ENCODE assay signal across 7 mouse cellular contexts in the genomic region with DNA sequence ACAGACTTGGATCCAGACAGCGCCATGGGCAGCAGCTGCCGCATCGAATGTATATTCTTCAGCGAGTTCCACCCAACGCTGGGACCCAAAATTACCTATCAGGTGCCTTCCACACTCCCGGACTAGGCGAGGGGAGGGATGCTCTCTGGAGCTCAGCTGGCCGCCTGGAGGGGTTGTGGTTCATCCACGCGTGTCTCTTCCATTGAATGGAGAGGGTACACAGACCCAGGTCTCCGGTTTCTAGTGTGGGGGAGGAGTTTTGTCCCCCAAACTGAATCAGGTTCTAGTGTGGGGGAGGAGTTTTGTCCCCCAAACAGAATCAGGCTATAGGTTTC. TPM values are rescaled to one million over a fixed set of nuclear protein-coding genes. Genes with fewer than 3 reads are reported as not detected.
DNase-seq lines count a peak whose midpoint lies in the region; ATAC-seq lines count a peak whose summit lies in the region.

No protein-coding gene starts in this region.

- H3K27ac ChIP-seq in lung, embryonic 15.5 days = no peak overlapping the region; the same call in 1 of the 2 replicates
- peak overlapping the region; percentile 63 for H3K27ac ChIP-seq in limb, embryonic 15.5 days
- H3K27ac ChIP-seq in stomach, embryonic 14.5 days (ENCODE audit: low read length) = peak overlapping the region; percentile 21; the same call in 1 of the 2 replicates

- peak overlapping the region; percentile 84 for H3K4me2 ChIP-seq in lung, embryonic 15.5 days
- H3K4me2 ChIP-seq in limb, embryonic 15.5 days = peak overlapping the region; percentile 93
- peak overlapping the region; percentile 64 for H3K4me2 ChIP-seq in stomach, embryonic 14.5 days (replicated peaks; ENCODE audit: low read depth, low read length)

- peaks cover 35% of the 10 kb centered on the region for H3K36me3 ChIP-seq in lung, embryonic 15.5 days
- peaks cover 47% of the 10 kb centered on the region for H3K36me3 ChIP-seq in erythroblast, embryonic 14.5 days (ENCODE audit: control insufficient read depth)
- peaks cover 52% of the 10 kb centered on the region for H3K36me3 ChIP-seq in limb, embryonic 15.5 days
- peaks cover 41% of the 10 kb centered on the region for H3K36me3 ChIP-seq in stomach, embryonic 14.5 days (ENCODE audit: control insufficient read depth, insufficient read depth, low read length)

- H3K27me3 ChIP-seq in lung, embryonic 15.5 days = no peaks in the 10 kb centered on the region
- no peaks in the 10 kb centered on the region for H3K27me3 ChIP-seq in erythroblast, embryonic 14.5 days (ENCODE audit: control insufficient read depth)
- no peaks in the 10 kb centered on the region for H3K27me3 ChIP-seq in limb, embryonic 15.5 days
- H3K27me3 ChIP-seq in stomach, embryonic 14.5 days (ENCODE audit: control insufficient read depth, insufficient read depth, low read length) = no peaks in the 10 kb centered on the region

- peak overlapping the region; percentile 83 for H3K4me3 ChIP-seq in lung, embryonic 15.5 days
- H3K4me3 ChIP-seq in erythroblast, embryonic 14.5 days (replicated peaks) = peak overlapping the region; percentile 84
- H3K4me3 ChIP-seq in limb, embryonic 15.5 days = peak overlapping the region; percentile 76
- peak overlapping the region; percentile 54 for H3K4me3 ChIP-seq in stomach, embryonic 14.5 days (ENCODE audit: low read depth, low read length)

- DNase-seq in lung, postnatal 36 days = no peak
- no peak for DNase-seq in retina, postnatal 1 day
- DNase-seq in layer of hippocampus, adult 11-12 months (ENCODE audit: low spot score) = no peak

- WGBS in lung, embryonic 15.5 days = 1% methylated on average over 11 of the region's 11 CpGs
- 1% methylated on average over 11 of the region's 11 CpGs for WGBS in limb, embryonic 15.5 days
- WGBS in stomach, embryonic 14.5 days = 2% methylated on average over 11 of the region's 11 CpGs

- H3K4me1 ChIP-seq in lung, embryonic 15.5 days = peaks cover 29% of the 10 kb centered on the region
- peaks cover 72% of the 10 kb centered on the region for H3K4me1 ChIP-seq in erythroblast, embryonic 14.5 days (ENCODE audit: control insufficient read depth)
- peaks cover 47% of the 10 kb centered on the region for H3K4me1 ChIP-seq in limb, embryonic 15.5 days
- peaks cover 17% of the 10 kb centered on the region for H3K4me1 ChIP-seq in stomach, embryonic 14.5 days (ENCODE audit: control insufficient read depth, insufficient read depth, low read length)

- ATAC-seq in lung, embryonic 15.5 days (ENCODE audit: borderline replicate concordance, extremely low read depth, low FRiP score, low TSS enrichment) = peak; percentile 2; the same call in 1 of the 2 replicates
- ATAC-seq in limb, embryonic 15.5 days (ENCODE audit: insufficient number of reproducible peaks, low FRiP score, low TSS enrichment, low read depth) = no peak
- no peak for ATAC-seq in stomach, embryonic 14.5 days (ENCODE audit: insufficient number of reproducible peaks, insufficient read depth, low FRiP score, low read depth)

- no peaks in the 10 kb centered on the region for H3K9me3 ChIP-seq in lung, embryonic 15.5 days
- H3K9me3 ChIP-seq in erythroblast, embryonic 14.5 days (ENCODE audit: control insufficient read depth, low read length) = peaks cover 2% of the 10 kb centered on the region; the same call in 1 of the 2 replicates
- no peaks in the 10 kb centered on the region for H3K9me3 ChIP-seq in limb, embryonic 15.5 days
- H3K9me3 ChIP-seq in stomach, embryonic 14.5 days (ENCODE audit: control insufficient read depth, low read depth, low read length) = no peaks in the 10 kb centered on the region

- H3K9ac ChIP-seq in lung, embryonic 15.5 days = peak overlapping the region; percentile 61
- H3K9ac ChIP-seq in limb, embryonic 15.5 days = peak overlapping the region; percentile 57
- peak overlapping the region; percentile 45; the same call in 1 of the 2 replicates for H3K9ac ChIP-seq in stomach, embryonic 14.5 days (replicated peaks; ENCODE audit: low read depth, low read length)

RNA-seq across cellular contexts. Expression of gene Nprl2, which starts 0.3 kb away (rescaled TPM):
- polyA plus RNA-seq in lung, embryonic 15.5 days (2015; fragmentation: Nextera tagmentation; extraction: Ambion mirVana) = 39.2 and 42.2 TPM in 2 replicates
- polyA plus RNA-seq in erythroblast, embryonic 14.5 days (2012) = 0.03 and 0.25 TPM in 2 replicates
- 40.4 and 44.1 TPM in 2 replicates for polyA plus RNA-seq in limb, embryonic 15.5 days (2015; fragmentation: Nextera tagmentation; extraction: Ambion mirVana)
- polyA plus RNA-seq in stomach, embryonic 14.5 days (2014; fragmentation: Nextera tagmentation; extraction: Ambion mirVana) = 44.7 and 46.0 TPM in 2 replicates

RNA-seq across cellular contexts. Expression of gene Cyb561d2, which starts 0.3 kb away (rescaled TPM):
- polyA plus RNA-seq in lung, embryonic 15.5 days (2015; fragmentation: Nextera tagmentation; extraction: Ambion mirVana) = 26.0 and 28.4 TPM in 2 replicates
- 0.06 and 0.29 TPM in 2 replicates for polyA plus RNA-seq in erythroblast, embryonic 14.5 days (2012)
- 25.9 and 26.0 TPM in 2 replicates for polyA plus RNA-seq in limb, embryonic 15.5 days (2015; fragmentation: Nextera tagmentation; extraction: Ambion mirVana)
- 23.8 and 29.2 TPM in 2 replicates for polyA plus RNA-seq in stomach, embryonic 14.5 days (2014; fragmentation: Nextera tagmentation; extraction: Ambion mirVana)

RNA-seq across cellular contexts. Expression of gene Zmynd10, which starts 4.8 kb away (rescaled TPM):
- 6.8 TPM in 2 replicates for polyA plus RNA-seq in lung, embryonic 15.5 days (2015; fragmentation: Nextera tagmentation; extraction: Ambion mirVana)
- 0.13 TPM in 1 of 2 replicates, not detected in the other for polyA plus RNA-seq in erythroblast, embryonic 14.5 days (2012)
- polyA plus RNA-seq in limb, embryonic 15.5 days (2015; fragmentation: Nextera tagmentation; extraction: Ambion mirVana) = 1.0 and 1.3 TPM in 2 replicates
- polyA plus RNA-seq in stomach, embryonic 14.5 days (2014; fragmentation: Nextera tagmentation; extraction: Ambion mirVana) = 0.52 and 0.74 TPM in 2 replicates

RNA-seq across cellular contexts. Expression of gene Tmem115, which starts 8.6 kb away (rescaled TPM):
- 39.7 and 42.7 TPM in 2 replicates for polyA plus RNA-seq in lung, embryonic 15.5 days (2015; fragmentation: Nextera tagmentation; extraction: Ambion mirVana)
- 0.88 and 0.99 TPM in 2 replicates for polyA plus RNA-seq in erythroblast, embryonic 14.5 days (2012)
- polyA plus RNA-seq in limb, embryonic 15.5 days (2015; fragmentation: Nextera tagmentation; extraction: Ambion mirVana) = 51.1 and 51.8 TPM in 2 replicates
- 45.9 and 46.6 TPM in 2 replicates for polyA plus RNA-seq in stomach, embryonic 14.5 days (2014; fragmentation: Nextera tagmentation; extraction: Ambion mirVana)

RNA-seq across cellular contexts. Expression of gene Rassf1, which starts 9.0 kb away (rescaled TPM):
- 57.7 and 64.1 TPM in 2 replicates for polyA plus RNA-seq in lung, embryonic 15.5 days (2015; fragmentation: Nextera tagmentation; extraction: Ambion mirVana)
- 1.9 and 2.0 TPM in 2 replicates for polyA plus RNA-seq in erythroblast, embryonic 14.5 days (2012)
- 89.7 and 95.4 TPM in 2 replicates for polyA plus RNA-seq in limb, embryonic 15.5 days (2015; fragmentation: Nextera tagmentation; extraction: Ambion mirVana)
- 53.6 and 54.1 TPM in 2 replicates for polyA plus RNA-seq in stomach, embryonic 14.5 days (2014; fragmentation: Nextera tagmentation; extraction: Ambion mirVana)

Comparison
In these comparisons a context has a peak if more than half of its experiments do, and no peak if none do; other contexts are left out.
1. RNA of gene Nprl2, which starts 0.3 kb away (polyA plus RNA-seq): 44.7 to 46.0 TPM in stomach, embryonic 14.5 days, 39.2 to 42.2 TPM in lung, embryonic 15.5 days and 40.4 to 44.1 TPM in limb, embryonic 15.5 days; 0.03 to 0.25 TPM in erythroblast, embryonic 14.5 days; every median in the first group is over 10 times any median in the second.
2. RNA of gene Cyb561d2, which starts 0.3 kb away (polyA plus RNA-seq): 26.0 to 28.4 TPM in lung, embryonic 15.5 days, 25.9 to 26.0 TPM in limb, embryonic 15.5 days and 23.8 to 29.2 TPM in stomach, embryonic 14.5 days; 0.06 to 0.29 TPM in erythroblast, embryonic 14.5 days; every median in the first group is over 10 times any median in the second.
3. Peak in every context shown above with its lines, with median percentiles within 50 percentile points of each other: H3K4me2 ChIP-seq, H3K4me3 ChIP-seq and H3K9ac ChIP-seq.